Mouse (Mus musculus) heart, embryonic 14.5 days (tissue): ENCODE measurements around the gene Gsk3a. TPM values are rescaled to one million over a fixed set of nuclear protein-coding genes. Genes with fewer than 3 reads are reported as not detected.

Experiments
- ATAC-seq: fragments of 200-750 bp; cut with Nextera tagmentation; 2 replicates; pipeline ENCODE4 v1.8.0; 2017; ENCODE audit warnings: low read depth, moderate TSS enrichment; ENCODE audit not compliant: insufficient number of reproducible peaks, insufficient read depth, low FRiP score
- H3K27ac ChIP-seq, 2 experiments: fragments of 200-500 bp in 1 of 2; fragments of 300-500 bp in 1 of 2; sonication (generic) in 1 of 2; replicated peaks in 1 of 2; 2 replicates each; pipeline ENCODE4 v1.5.1; 2012 to 2014; ENCODE audit warnings: low read depth in 2 of 2, low read length in 2 of 2, control low read depth in 1 of 2, mild to moderate bottlenecking in 1 of 2, mixed read lengths in 1 of 2; ENCODE audit not compliant: control insufficient read depth in 1 of 2, insufficient read depth in 1 of 2
- H3K27me3 ChIP-seq: fragments of 300-500 bp; sonication (generic); 2 replicates; pipeline ENCODE4 v1.6.1; 2014; ENCODE audit warnings: mild to moderate bottlenecking, low read length, control low read depth; ENCODE audit not compliant: control insufficient read depth, insufficient read depth
- H3K36me3 ChIP-seq: fragments of 300-500 bp; sonication (generic); 2 replicates; pipeline ENCODE4 v1.6.1; 2014; ENCODE audit warnings: mild to moderate bottlenecking, control low read depth, low read length, mixed read lengths; ENCODE audit not compliant: control insufficient read depth, insufficient read depth
- H3K4me1 ChIP-seq, 2 experiments: fragments of 200-500 bp in 1 of 2; fragments of 300-500 bp in 1 of 2; sonication (generic) in 1 of 2; 2 replicates each; pipeline ENCODE4 v1.6.1; 2012 to 2014; ENCODE audit warnings: low read length in 2 of 2, control low read depth in 1 of 2, mixed read lengths in 1 of 2; ENCODE audit not compliant: control insufficient read depth in 2 of 2, insufficient read depth in 2 of 2
- H3K4me2 ChIP-seq: fragments of 300-500 bp; sonication (generic); 2 replicates; pipeline ENCODE4 v1.6.1; 2014; ENCODE audit warnings: mild to moderate bottlenecking, low read length
- H3K4me3 ChIP-seq, 2 experiments: fragments of 200-500 bp in 1 of 2; fragments of 300-500 bp in 1 of 2; sonication (generic) in 1 of 2; 2 replicates each; pipeline ENCODE4 v1.5.1; 2012 to 2014; ENCODE audit warnings: low read length in 2 of 2, mild to moderate bottlenecking in 2 of 2, control low read depth in 1 of 2, low read depth in 1 of 2, moderate library complexity in 1 of 2; ENCODE audit not compliant: control insufficient read depth in 1 of 2, insufficient read depth in 1 of 2
- H3K9ac ChIP-seq: fragments of 300-500 bp; sonication (generic); 2 replicates; pipeline ENCODE4 v1.6.1; 2014; ENCODE audit warnings: mild to moderate bottlenecking, low read length
- H3K9me3 ChIP-seq: fragments of 300-500 bp; sonication (generic); 2 replicates; pipeline ENCODE4 v1.6.1; 2016; ENCODE audit warnings: low read length, control low read depth; ENCODE audit not compliant: control insufficient read depth
- WGBS: fragments of 180-500 bp; shearing (Covaris S2); extraction: QIAGEN DNeasy Blood & Tissue Kit; methylation state at CpG from one replicate; pipeline ENCODE4 v1.1.7; 2014; 5-methylcytosine and 5-hydroxymethylcytosine counted together
- polyA plus RNA-seq: library from polyadenylated mRNA; unstranded; fragments of >200 nt; fragmentation: Nextera tagmentation; extraction: Ambion mirVana; gene quantifications from 2 replicates; pipeline ENCODE4 v1.2.1, GENCODE M21; 2014

Gene Gsk3a
- polyA plus RNA-seq, 1 experiment from 2014 or later, result 12.2 TPM

- H3K4me1 ChIP-seq, result peaks cover 24 to 48% of the 10 kb centered on the region in 2 experiments
- H3K4me2 ChIP-seq, result peak overlapping the region; percentile 97
- H3K9ac ChIP-seq, result peak overlapping the region; percentile 99
- 46% methylated on average over 20 of the region's 20 CpGs for WGBS
- no peak for ATAC-seq
- H3K27ac ChIP-seq, result peak overlapping the region; percentile 82 to 98
- H3K9me3 ChIP-seq, result no peaks in the 10 kb centered on the region
- peak overlapping the region; percentile 14 to 100 for H3K4me3 ChIP-seq
- H3K27me3 ChIP-seq, result no peaks in the 10 kb centered on the region
- peaks cover 49% of the 10 kb centered on the region for H3K36me3 ChIP-seq
Observed at GRCm38 (mm10) chr7:25246079-25246758, 8.6 kb upstream of the Gsk3a start.

DNA sequence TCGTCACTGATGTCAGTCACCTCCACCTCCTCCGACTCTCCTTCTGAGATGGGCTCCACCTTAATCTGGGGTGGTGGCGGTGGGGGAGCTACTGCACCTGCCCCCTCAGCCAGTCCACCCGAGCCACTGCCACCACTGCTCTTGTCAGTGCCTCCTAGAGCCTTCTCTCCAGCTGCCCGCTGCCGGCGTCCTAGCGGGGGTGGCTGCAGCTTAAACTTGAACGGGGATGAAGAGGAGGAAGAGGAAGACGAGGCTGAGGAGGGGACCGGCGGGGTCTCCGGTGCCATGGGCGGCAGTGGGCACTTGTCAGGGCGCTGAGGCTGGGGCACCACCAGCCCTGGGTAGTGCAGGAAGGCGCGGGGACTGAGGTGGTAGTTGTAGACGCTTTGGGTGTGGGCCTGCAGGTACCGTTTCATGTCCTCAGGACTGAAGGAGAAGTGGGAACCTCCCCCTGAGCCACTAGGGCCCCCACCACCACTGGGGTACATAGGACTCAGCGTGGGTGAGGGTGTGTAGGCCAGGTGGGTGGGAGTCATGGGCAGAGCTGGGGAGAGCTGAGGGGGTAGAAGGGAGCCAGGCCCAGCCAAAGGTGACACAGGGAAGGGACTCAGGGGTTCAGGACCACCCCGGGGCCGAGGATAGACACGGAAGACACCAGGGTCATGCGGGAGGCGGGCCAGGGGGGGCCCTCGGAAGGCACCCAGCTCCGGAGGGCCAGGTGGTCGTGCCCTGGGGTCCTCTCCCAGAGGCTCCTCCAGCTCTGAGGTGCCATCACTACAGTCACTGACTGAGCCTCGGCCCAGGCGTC lies 7.1 kb upstream of the Gsk3a start:
- peaks cover 24 to 47% of the 10 kb centered on the region in 2 experiments for H3K4me1 ChIP-seq
- no peak for ATAC-seq
- H3K4me2 ChIP-seq, result peak overlapping the region; percentile 97; the same call in 1 of the 2 replicates
- peak overlapping the region in 1 of 2 experiments; percentile 98; a peak in 1 of 4 replicates for H3K27ac ChIP-seq
- no peak overlapping the region for H3K4me3 ChIP-seq
- no peaks in the 10 kb centered on the region for H3K27me3 ChIP-seq
- 86% methylated on average over 30 of the region's 30 CpGs for WGBS
- peaks cover 57% of the 10 kb centered on the region for H3K36me3 ChIP-seq
- peak overlapping the region; percentile 34; the same call in 1 of the 2 replicates for H3K9ac ChIP-seq
- no peaks in the 10 kb centered on the region for H3K9me3 ChIP-seq

DNA sequence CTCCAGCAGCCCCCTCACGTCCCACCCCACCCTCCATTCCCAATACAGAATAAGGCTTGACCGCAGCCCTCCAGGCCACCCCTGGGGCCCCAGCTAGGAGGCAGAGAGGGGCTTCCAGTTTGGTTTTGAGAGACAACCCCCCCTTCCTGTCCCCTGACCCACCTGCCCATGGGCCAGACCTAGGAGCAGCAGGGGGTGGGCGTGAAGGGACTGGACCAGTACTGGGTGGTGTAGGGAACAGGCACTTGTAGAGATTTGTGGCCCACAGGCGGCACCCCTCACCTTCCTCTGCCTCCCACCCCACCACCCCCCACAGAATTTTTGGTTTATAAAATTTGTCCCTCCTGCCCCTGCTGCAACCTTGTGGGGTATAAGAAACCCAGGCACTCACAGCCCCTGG lies 5.7 kb upstream of the Gsk3a start:
- H3K4me2 ChIP-seq, result no peak overlapping the region
- H3K4me1 ChIP-seq, result peaks cover 24 to 49% of the 10 kb centered on the region in 2 experiments
- H3K9ac ChIP-seq, result no peak overlapping the region
- no peak for ATAC-seq
- H3K9me3 ChIP-seq, result no peaks in the 10 kb centered on the region
- WGBS, result 91% methylated on average over 4 of the region's 4 CpGs
- no peak overlapping the region for H3K27ac ChIP-seq
- H3K27me3 ChIP-seq, result no peaks in the 10 kb centered on the region
- H3K36me3 ChIP-seq, result peaks cover 57% of the 10 kb centered on the region
- no peak overlapping the region for H3K4me3 ChIP-seq

- H3K36me3 ChIP-seq, result peaks cover 53% of the 10 kb centered on the region
- H3K4me1 ChIP-seq, result peaks cover 9 to 37% of the 10 kb centered on the region in 2 experiments
- no peaks in the 10 kb centered on the region for H3K9me3 ChIP-seq
- no peaks in the 10 kb centered on the region for H3K27me3 ChIP-seq
- H3K9ac ChIP-seq, result no peak overlapping the region
- H3K27ac ChIP-seq, result peak overlapping the region; percentile 19 to 42; a peak in 2 of 4 replicates
- no peak overlapping the region for H3K4me2 ChIP-seq
- 19% methylated on average over 2 of the region's 2 CpGs for WGBS
- no peak overlapping the region for H3K4me3 ChIP-seq
- no peak for ATAC-seq
Observed at GRCm38 (mm10) chr7:25241062-25241461, 3.4 kb upstream of the Gsk3a start.

- no peaks in the 10 kb centered on the region for H3K9me3 ChIP-seq
- ATAC-seq, result no peak
- peaks cover 50% of the 10 kb centered on the region for H3K36me3 ChIP-seq
- H3K9ac ChIP-seq, result no peak overlapping the region
- H3K4me1 ChIP-seq, result peaks cover 5 to 37% of the 10 kb centered on the region in 2 experiments
- no peaks in the 10 kb centered on the region for H3K27me3 ChIP-seq
- H3K4me2 ChIP-seq, result no peak overlapping the region
- H3K4me3 ChIP-seq, result no peak overlapping the region
- peak overlapping the region in 1 of 2 experiments; percentile 42; a peak in 1 of 4 replicates for H3K27ac ChIP-seq
- WGBS, result 56% methylated on average over 7 of the region's 7 CpGs
Observed at GRCm38 (mm10) chr7:25240631-25241030, 3.0 kb upstream of the Gsk3a start.

DNA sequence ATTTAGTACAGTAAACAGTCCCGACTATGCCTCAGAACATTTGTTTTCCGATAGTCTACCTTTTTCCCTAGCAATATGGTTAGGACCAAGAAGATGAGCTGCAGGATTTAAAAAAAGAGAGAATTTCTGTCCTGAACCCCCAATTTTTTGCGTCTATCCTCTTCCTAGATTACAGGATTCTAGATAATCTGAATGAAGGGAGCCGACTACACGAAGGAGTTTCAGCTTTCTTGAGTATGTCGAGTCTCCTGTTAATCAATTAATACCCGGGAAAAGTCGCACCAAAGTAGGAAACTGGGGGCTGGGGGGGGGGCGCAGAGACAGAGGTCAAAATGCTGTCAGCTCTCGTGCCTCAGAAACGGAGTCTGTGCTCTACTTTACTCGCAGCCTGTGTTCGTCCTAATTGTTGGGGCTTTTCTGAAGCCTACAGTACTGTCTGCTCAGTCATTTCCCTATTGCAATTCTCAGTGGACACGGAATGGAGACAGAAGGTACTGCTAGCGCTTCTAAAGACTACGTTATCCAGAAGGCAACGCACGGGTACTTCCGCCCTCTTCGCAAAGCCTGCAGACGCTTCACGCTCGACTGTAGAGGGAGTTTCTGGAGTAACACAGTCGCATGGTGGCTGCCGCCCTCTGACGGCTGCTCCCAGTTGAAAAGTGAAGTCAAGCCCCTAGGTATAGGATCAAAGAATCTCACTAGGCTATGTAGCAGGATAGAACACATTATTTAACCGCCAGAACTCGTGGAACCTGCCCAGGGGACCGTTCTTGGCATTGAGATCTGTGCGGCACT lies 1.4 kb upstream of the Gsk3a start:
- peak overlapping the region; percentile 85 for H3K4me2 ChIP-seq
- peaks cover 5 to 26% of the 10 kb centered on the region in 2 experiments; a peak in 3 of 4 replicates for H3K4me1 ChIP-seq
- 2% methylated on average over 30 of the region's 30 CpGs for WGBS
- ATAC-seq, result peak; percentile 40
- no peaks in the 10 kb centered on the region for H3K27me3 ChIP-seq
- peaks cover 50% of the 10 kb centered on the region for H3K36me3 ChIP-seq
- H3K27ac ChIP-seq, result peak overlapping the region; percentile 75 to 83
- H3K9ac ChIP-seq, result peak overlapping the region; percentile 63
- peak overlapping the region; percentile 24 to 93 for H3K4me3 ChIP-seq
- H3K9me3 ChIP-seq, result no peaks in the 10 kb centered on the region
